Mouse (Mus musculus): Measurements from ENCODE around the gene Csnk1g1.

Csnk1g1 gene

DNA sequence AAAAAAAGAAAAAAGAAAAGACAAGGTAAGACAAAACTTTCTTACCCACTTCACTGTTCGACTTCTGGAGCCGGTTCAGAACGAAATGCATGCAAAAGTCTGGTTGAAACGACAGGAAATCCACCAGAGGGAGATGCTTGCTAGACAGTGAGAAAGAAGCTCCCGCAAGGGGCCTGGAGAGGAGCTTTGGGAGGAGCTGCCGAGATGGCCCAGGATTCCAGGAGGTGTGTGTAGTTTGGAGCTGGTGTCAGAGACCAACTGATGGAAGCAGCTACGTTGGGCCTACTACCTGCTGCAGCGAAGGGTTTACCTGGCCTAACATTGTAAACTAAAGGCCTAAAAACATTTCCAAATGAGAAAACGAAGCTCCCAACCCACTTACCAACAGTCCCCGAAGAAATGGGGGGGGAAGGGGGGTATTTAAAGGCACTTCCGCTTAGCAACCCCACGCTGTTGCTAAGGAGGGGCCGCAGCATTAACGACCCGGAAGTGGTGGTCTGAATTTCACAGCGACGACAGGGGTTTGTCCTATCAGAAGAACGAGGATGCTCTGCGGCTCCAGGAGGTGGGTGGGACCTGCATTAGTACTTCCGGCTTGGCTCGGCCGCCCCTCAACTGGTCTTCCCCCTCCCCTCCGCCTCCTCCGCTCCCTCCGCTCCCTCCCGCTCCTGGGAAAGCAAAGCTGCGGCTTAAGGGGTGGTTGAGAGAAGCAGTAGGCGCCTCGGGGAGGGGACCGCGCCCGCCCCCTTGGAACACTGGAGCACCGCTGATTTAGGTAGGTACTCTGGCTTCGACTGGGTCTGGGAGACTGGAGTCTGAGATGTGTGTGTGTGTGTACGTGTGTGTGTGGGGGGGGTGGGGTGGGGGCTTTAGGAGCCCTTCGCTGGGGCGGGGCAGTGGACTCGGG, at the start of gene Csnk1g1, which contains the start of gene Trip4:
TSS of gene Csnk1g1 (plus strand) at position 531 of the 907 bp plus-strand sequence.
TSS of gene Trip4 (minus strand) at position 401 of the 907 bp plus-strand sequence.
- DNase-seq (ENCODE audit: low spot score in 2 of 2) = peak; percentile 84 to 91

DNA sequence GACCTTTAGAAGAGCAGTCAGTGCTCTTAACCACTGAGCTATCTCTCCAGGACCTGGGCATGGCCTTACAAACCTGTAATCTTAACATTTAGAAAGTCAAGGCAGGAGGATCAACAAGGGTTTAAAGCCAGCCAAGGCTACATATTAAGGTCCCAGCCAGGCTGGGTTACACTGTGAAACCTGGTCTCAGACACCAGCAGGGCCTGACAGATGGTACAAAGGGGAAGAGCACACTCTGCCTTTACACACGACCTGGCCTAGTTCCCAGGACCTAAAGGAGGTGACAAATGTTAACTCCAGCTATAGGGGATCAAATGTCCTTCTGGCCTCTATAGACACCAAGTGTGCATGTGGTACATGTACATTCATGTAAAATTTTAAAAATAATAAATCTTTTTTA, 49.1 kb upstream of the Csnk1g1 start:
- no peak for DNase-seq (ENCODE audit: low spot score in 2 of 2)

DNA sequence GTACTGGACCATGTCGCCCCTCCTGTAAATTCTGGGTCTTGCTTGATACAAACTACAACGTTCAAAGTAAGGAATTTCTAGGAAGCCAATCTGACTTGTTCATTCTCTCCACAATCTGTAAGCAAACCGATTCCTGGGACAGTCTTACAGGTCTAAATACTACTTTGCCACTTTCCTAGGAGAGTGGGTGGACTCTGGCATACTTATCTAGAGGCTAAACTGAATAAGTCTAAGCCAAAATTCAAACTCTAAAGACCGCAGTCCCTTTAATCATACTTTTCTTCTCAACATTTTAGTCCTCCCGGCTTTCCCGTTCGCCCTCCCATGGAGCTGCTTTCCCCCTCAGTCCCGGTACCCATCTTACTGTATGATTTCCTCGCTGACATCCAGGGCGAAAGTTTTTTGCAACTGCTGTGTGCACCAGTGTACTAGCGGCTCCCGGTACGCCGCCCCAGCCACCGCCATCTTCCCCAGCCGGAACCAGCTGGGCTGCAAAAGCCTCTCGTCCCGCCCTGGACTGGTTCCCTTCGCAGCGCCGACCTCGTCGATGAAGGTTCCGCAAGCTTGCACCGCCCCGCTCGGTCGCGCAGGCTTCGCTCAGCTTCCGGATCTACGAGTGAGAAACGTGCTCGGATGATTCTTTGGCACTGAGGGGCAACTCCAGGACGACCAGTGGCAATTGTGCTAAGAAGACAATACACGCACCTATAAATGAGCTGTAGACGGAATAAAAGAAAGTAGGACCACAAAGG, 24.0 kb upstream of the Csnk1g1 start:
- DNase-seq (ENCODE audit: low spot score in 2 of 2) = peak; percentile 83 to 93

DNA sequence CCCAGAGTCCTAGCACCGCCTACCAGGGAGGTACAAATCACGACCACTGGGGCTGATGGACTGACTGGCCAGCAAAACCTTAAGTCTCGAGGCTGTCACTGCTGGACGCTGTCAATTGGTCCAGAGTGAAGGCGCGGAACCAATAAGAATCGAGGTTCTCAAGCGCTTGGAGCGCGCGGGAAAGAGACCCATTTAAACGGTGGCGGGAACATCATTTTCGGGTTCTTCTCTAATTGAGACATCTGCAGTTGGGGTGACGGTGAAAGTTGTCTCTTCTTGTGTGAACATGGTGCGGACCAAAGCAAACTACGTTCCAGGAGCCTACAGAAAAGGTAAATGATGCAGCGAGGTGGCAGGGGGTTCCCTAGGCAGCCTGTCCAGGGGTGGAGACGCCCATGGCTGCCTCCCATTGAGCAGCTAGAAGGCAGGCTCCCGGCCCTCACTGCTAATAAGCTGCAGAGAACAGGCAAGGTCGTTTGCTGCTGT, 18.5 kb upstream of the Csnk1g1 start, which contains the start of gene Pclaf:
TSS of gene Pclaf (plus strand) at position 95 of the 486 bp plus-strand sequence.
- DNase-seq (ENCODE audit: low spot score in 2 of 2) = peak; percentile 30 to 58

DNA sequence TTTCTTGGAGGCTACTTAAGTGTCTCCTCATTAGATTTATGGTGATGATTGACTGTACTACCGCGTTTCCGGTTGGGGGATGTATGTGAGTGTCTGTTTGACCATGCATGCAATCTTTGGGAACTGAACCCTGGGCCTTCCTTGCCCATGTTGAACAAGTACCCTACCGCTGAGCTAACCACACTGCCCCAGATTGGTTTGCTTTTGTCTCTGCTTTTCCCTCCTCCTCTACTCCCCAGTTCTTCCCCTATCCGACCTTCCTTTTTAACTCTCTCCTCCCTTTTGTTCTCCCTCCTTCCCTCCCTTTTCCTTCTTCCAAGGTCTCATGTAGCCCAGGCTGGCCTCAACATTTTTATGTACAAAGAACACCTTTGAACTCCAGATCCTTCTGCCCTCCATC, 17.6 kb upstream of the Csnk1g1 start:
- DNase-seq (ENCODE audit: low spot score in 2 of 2) = no peak

DNA sequence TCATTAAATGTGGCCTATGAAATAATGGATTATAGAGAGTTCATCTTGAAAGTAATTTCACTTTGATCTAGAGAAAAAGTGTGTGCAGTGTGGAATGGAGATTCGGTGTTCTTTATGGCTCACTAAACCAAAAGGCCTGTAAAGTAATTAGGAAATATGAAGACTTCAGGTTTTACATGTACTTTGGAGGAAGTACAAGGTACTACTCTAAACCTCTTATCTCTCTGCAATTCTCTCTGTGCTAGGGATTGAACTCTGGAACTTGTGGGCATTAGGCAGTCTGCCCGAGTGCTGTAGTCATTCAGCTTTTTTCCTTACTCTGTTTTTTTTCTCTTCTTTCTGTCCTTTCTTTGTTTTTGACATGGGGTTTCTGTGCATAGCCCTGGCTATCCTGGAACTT, 11.7 kb upstream of the Csnk1g1 start:
- no peak for DNase-seq (ENCODE audit: low spot score in 2 of 2)

DNA sequence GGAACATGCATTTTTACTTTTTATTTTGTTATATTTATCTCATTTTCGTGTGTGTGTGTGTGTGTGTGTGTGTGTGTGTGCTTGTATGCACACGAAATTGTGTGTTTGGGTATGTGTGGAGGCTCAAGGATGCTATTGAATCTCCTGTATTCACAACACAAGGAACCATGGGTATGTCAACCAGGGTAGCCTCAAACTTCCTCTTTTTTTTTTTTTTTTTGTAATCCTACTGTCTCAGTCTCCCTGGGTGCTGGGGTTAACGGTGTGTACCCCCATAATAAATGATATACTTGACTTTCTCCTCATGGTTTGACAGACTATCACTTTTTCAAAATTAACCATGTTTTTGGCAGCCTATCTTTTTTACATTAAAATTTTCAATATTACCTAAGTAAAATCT, 5.8 kb upstream of the Csnk1g1 start:
- DNase-seq (ENCODE audit: low spot score in 2 of 2) = no peak

DNA sequence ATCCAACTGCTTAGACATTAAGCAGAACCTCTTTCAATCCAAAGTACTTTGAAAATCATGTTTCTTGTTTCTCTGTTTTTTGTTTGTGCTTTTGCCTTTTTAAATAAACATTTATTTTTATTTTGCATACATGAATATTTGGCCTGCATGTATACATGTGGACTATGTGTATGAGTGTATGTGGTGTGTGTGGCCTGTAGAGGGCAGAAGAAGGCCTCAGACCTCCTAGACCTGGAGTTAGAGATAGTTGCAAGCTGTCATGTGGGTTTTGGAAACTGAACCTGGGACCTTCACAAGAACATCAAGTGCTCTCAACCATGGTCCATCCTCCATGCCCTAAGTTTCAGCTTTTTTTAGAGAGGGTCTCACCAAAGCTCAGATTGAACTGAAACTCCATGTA, 5.3 kb upstream of the Csnk1g1 start:
- no peak for DNase-seq (ENCODE audit: low spot score in 2 of 2)

DNA sequence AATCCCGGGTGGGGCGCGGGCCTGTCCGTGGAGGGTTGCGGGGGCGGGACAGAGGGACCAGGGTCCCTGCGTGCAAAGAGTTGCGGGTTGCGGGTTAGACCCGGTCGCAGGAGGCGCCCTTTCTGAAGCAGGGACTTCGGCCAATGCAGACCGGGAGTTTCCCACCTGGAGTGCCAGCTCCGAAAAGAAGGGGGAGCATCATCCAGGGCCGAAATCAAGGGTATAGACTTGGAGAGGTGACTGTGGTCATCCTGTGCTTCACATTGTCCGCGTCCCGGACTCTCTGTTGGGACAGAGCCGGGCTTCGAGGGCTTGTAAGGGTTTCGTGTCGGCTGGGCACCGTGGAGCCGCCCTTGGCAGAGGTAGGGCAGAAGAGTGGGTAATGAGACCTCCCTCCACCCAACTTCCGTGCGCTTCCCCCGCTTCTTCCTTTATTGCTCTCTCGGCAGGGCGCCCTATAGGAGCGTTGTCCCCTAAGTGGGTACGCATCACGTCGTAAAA, 627 bp downstream of the Csnk1g1 start:
- peak; percentile 27 to 58 for DNase-seq (ENCODE audit: low spot score in 2 of 2)

DNA sequence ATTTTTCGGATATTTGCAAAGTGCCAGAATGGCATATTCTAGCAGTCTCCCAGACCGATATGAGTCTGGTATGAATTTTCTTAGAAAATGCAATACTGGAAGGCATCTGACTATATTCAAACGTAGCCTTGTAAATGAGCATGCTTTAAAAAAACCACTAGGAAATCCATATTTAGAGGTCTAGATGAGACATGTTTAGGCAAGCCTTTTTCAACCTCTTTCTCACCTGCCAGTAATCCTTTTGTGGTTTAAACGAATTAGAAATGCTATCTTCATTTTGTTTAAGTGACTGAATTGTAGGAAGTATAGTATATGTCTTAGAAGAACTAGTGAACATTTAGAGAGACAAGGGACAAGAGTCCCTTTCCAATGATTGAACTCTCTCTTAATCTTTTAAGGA, 1.1 kb downstream of the Csnk1g1 start:
- no peak for DNase-seq (ENCODE audit: low spot score in 2 of 2)

DNA sequence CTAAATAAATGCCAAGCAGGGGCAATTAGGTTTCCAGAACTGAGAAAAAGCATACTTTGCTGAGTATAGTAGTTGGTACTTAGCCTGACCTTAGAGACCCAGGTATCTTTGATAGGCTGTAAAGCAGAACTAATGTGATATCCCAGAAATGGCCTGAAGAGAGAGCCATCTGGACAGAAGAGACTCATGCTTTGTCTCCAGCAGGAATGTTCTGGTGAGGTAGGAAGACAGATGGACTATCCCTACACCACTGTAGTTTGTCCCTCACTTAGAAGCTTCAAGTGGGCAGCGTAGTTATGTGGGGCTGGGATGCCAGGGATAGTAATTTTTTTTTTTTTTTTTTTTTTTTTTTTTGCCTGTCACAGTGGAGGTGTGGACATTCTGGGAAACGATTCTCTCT, 5.3 kb downstream of the Csnk1g1 start:
- no peak for DNase-seq (ENCODE audit: low spot score in 2 of 2)

DNA sequence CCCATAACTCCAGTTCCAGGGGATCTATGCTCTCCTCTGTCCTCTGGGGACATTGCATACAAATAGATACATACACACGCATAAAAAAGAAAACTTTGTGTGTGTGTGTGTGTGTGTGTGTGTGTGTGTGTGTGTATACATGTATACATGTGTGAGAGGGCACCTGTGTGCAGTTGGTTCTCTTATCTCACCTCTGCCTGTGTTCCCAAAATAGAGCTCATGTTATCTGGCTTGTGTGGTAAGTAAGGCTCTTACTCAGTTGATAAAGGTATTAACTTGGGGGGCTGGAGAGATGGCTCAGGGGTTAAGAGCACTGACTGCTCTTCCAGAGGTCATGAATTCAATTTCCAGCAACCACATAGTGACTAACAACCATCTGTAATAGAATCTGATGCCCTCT, 8.3 kb downstream of the Csnk1g1 start:
- no peak for DNase-seq (ENCODE audit: low spot score in 2 of 2)

DNA sequence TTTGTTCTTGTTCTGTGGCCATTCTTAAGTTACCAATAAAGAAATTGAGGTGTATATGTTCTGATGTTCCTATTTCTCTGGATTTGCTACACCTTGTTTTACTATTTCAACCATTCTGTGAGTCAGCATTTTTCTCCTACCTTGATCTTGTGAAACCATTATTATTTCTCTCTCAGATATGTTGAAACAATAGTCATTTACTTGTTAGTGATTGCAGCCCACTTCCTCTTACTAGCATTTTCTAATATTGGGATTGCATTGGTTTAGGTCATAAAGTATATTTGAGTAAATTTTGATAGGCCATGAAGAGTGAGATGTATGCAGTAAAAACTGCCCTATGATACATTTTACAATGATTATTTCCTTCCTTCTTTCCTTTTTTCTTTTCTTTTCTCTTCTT, 19.7 kb downstream of the Csnk1g1 start:
- no peak for DNase-seq (ENCODE audit: low spot score in 2 of 2)

DNA sequence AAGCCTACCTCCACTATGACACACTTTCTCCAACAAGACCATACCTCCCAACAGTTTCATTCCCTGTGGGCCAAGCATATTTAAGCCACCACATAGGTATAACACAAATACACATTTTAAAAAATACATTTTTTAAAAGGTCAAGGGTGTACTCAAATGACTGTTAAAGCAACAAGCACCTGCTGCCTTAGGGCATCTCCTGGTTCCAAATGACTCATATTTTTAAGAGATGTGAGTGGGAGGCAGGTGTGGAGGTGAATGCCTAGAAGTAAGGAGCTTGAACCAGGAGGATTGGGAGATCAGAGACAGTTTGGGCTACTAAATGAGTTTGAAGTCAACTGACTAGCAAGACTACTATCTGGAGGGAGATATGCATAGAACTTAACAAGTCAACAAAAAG, 21.1 kb downstream of the Csnk1g1 start:
- no peak for DNase-seq (ENCODE audit: low spot score in 2 of 2)

DNA sequence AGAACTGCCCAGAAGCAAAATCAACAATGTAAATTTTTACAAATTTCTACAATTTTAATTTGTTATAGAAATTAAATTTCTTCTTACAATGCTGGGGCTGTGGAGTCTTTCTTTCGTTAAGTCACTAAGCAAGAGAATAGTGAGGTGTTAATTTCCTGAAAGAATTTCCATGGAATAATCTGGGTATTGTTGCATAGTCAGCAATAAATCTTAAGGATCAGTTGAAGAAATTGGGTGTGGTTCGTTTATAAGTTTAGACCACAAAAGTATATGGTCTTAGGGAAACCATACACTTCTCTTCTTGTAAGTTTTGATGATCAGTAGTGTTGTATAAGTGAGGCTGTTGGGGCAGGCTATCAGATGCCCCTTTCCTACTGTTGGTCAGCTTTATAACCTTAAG, 28.8 kb downstream of the Csnk1g1 start:
- DNase-seq (ENCODE audit: low spot score in 2 of 2) = no peak

DNA sequence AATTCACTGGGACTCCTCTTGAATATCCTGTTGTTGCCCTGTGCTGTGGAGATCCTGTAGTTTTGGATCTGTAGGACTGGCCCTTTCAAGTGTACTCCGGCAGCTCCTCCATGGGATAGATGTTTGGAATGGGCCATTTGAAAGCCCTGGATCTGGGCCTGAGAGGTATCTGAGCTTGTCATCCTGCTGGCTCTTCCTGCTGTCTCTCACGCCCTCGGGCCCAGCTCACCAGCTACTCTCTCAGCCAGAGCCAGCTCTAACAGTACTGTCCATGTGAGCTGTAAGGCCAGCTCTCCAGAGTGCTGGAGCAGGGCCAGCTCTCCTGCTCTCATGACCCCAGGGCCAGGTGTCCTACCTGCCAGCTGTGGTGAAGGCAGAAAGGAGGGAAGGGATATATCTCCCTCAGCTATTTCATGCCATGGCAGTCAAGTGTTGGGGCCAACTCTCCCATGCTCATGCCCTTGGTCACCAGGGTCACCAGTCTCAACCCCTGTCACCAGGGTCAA, 42.4 kb downstream of the Csnk1g1 start:
- DNase-seq (ENCODE audit: low spot score in 2 of 2) = no peak

DNA sequence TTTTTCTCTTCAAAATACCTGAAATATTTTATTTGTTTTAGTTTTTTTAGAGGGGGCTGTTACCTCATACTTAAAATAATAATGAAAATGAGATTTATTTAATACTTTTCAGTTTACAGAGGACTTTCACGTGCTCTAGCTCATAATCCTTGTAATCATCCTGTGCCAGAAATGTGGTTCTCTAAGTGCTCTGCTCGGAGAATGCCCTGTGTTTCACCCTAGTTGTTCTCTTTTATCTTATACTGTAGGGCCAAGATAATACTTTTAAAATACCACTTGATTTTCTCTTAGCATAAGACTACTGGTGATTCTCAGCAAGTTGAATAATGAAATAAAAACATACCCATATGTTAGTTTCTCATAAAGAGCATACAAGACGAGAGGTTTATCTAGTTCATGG, 61.3 kb downstream of the Csnk1g1 start:
- DNase-seq (ENCODE audit: low spot score in 2 of 2) = no peak

DNA sequence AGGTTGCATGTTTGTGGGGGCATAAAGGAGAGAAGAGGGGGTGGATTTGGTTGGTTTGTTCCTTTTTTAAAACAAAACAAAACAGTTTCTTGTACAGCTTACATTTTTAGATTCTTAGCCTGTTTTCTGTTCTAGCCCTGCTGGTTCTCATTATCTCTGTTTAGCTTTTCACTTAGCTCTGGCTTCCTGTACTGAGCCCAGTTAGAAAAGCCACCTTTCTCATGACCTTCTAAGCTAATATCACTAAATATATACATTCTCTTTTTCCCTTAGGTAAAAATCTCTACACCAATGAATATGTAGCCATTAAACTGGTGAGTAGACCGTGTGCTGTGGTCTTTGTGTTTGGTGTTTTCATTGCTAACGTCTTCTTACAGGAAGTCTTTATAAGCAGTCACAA, 64.5 kb downstream of the Csnk1g1 start:
- no peak for DNase-seq (ENCODE audit: low spot score in 2 of 2)

DNA sequence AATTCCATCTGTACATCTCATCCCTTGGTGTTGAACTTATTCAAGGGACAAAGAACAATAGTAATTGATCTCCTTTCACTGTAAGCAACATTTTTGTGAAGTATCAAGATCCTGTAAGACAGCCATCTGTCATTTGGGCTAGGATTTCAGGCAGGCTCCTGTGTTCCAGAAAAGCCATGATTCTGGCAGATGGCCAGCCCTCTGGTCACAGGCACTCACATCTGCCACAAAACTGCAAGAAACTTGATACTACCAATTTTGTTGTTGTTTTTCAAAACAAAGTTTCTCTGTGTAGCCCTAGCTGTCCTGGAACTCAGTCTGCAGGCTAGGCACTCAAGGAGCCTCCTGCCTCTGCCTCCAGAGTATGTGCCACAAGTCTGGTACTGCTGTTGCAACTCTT, 67.2 kb downstream of the Csnk1g1 start:
- DNase-seq (ENCODE audit: low spot score in 2 of 2) = peak in 1 of 2 experiments; percentile 21

DNA sequence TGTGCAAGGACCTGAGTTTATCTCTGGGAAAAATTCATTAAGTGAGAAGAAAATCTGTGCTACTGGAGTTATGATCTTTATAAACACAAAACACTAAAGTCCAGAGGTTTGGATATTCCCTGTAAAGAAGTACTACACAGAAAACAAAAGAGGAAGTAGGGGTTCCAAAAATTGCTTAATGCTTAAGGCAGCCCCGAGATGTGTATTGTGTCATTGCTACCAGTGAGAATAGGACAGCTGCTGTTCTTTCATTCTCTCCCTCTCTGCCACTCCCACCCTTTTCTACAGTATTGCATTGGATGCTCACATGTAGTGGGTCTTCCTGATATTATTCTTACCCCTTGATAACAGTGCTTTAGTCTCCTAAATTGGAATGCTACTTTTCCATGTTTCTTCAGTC, 74.1 kb downstream of the Csnk1g1 start:
- no peak for DNase-seq (ENCODE audit: low spot score in 2 of 2)

DNA sequence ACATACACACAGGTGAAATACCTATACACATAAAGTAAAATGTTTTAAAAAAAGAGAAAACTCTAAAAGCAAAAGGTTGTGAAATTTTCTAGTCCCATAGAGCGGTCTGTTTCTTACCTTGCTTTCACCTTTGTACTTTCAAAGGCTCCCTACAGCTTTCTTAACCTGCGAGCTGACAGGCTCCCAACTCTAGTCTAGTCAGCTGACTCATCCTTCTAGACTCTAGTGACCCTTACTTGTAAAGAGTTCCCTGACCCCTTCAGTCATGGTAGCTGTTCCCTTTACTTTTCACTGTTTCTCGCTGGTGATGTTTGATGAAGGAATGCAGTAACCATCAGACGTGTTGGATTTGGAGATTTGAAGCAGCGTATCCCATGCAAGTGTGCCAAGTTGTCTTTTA, 78.3 kb downstream of the Csnk1g1 start:
- DNase-seq (ENCODE audit: low spot score in 2 of 2) = no peak
